Mouse (Mus musculus) naive thymus-derived CD4-positive, alpha-beta T cell, adult 2 months (primary cell): Measurements from ENCODE around the gene Pigt.
A peak's percentile ranks its signal among the peaks of the same experiment; 100 is the strongest.

Source experiments
- DNase-seq: peaks from one replicate; pipeline ENCODE4 v3.0.0-alpha.2; 2011; ENCODE audit warnings: low read depth

Pigt gene

DNA sequence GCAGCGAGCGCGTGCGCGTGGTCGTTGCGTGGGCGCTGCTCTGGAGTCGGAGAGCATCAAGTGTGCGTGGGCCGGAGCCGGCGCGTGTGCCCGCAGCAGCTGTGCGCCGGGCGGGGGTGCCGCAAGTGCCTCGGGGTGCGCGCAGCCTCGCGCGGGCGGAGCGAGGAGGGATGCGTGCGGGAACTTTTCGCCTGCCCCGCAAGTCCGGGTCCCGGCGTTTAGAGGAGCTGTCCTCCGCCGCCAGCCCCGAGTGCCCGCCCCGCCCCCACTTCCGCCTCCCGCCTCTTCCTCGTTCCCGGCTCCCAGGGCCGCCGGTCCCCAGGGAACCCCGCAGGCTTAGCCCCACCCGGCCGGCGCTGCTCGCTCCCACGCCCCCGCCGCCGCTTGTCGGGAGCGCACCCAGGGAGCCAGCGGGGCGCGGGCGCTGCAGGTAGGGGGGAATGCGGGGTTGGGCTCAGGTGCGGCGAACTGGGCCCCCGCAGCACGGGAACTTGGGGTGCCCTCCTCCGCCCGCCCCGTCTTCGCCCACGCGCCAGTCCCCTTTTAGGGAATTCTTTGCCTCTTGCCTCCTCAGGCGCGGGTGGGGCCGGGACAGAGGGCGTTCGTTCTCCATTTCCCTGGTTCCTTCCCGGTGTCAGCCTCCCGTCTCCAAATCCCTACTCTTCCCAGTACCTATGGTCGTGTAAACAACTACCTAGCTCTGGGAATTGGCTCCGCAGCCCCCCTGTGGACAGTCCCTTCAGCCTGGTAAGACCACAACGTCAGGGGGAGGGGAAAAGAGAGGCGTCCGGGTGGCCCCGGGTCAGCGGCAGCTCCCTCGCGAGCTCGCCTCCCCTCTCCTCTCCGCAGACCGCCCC is 10.8 kb upstream of the Pigt start:
- DNase-seq: peak; percentile 44

DNA sequence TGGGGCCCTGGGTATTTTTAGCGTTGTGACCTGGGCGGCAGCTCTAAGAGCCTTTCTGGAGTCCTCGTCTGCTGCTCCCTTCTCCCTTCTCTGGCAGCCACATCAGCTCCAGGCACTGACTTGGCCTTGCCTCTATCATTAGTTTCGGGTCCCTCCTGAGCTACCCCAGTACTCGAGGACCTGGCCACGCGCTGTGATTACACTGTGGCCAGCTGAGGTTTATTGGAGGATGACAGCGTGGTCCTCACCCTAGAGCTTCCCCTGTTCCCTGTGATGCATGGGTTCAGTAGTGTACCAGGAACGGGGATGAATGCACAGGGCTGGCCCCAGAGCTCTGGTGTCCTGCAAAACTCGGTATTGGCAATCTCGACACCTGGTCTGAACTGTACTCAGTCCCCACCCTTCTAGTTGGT is 10.2 kb upstream of the Pigt start:
- DNase-seq: no peak

DNA sequence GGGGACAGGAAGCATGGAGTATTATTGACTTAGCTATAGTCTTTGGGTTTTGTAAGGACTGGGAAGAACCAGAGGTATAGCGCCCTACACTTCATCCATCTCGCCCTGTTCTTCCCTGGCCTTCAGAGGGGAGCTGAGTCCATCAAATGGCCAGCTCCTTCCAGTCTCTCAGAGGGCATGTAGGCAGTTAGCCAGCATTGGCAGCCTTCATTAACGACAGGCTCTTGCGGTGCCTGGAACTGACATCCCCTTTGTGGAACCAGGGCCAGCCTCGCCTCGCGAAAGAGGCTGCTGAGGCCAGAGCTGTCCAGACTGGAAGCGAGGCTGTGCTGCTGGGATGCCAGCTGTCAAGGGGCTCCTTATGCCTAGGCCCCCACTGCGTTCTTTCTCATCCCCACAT is 9.5 kb upstream of the Pigt start:
- no peak for DNase-seq

DNA sequence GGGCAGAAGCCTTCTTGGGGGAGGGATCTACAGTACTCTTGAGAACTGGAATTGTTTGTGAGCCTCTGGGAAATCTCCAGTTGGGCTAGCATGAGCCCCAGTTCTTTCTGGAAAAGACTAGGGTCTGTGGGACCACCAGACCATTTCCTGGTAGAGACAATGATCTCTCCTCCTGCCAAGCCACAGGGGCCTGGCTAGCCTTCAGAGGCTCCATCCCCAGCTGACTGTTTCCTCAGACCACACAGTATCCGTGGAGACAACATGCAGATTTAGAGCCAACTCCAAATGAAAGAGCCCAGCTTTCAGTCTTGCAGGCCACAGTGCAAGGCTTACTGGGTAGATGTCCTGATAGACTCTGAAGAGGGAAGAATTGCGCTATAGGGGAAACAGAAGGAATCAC is 3.2 kb upstream of the Pigt start:
- no peak for DNase-seq

DNA sequence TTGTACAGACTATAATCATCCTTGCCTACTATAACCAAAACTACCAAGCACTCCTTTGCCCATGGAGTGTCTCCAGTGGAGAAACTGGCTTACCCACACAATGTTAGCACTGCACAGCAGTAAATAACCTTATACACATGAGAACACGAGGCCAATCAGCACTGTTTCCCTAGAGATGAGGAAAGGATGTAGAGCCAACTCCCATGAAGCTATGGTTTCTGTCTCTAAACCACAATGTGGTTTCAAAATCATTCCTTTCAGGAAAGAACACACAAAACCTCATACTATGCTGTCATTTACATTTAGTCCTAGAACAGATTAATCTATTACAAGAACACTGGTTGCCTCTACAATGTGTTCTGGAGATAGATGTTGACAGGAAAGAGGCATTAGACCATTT is 989 bp upstream of the Pigt start:
- DNase-seq: no peak

DNA sequence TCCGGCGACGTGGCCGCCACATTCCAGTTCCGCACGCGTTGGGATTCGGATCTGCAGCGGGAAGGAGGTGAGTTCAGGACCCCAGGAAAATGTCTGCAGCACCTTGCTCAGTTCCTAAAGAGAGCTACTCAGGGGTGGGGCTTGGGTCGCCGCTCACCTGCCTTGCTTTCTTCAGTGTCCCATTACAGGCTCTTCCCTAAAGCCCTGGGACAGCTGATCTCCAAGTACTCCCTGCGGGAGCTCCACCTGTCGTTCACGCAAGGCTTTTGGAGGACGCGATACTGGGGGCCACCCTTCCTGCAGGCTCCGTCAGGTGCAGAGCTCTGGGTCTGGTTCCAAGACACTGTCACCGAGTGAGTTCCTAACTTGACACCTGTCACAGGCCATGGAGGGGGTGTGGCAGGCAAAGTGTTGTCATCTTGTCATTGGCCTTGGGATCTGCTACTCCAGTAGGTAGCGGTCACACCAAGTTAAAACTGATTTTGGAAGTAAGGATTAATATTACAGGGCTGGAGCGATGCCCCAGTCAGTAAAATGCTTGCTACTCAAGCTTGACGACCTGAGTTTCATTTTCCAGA is 460 bp downstream of the Pigt start:
- DNase-seq: no peak

GRCm38 (mm10) chr2:164499317-164499716 is 2.0 kb downstream of the Pigt start:
- no peak for DNase-seq

DNA sequence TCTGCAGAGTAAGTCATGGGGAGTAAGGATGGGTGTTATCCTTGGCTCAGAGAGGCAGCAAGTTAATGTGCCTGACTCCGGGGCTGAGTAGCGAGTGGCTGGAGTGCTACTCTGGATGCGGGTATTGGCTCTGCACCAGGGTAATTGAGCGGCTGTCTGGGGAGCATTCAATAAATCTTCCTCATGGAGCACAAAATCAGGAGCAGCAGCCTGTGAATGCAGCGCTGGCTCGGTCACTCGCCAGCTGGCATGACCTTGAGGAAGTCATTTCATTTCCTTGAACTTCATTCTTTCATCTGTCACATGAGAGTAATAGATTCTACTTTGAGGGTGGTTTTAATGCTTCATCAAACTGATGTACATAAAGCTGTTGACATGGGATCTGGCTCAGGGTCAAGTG is 3.2 kb downstream of the Pigt start:
- DNase-seq: no peak

DNA sequence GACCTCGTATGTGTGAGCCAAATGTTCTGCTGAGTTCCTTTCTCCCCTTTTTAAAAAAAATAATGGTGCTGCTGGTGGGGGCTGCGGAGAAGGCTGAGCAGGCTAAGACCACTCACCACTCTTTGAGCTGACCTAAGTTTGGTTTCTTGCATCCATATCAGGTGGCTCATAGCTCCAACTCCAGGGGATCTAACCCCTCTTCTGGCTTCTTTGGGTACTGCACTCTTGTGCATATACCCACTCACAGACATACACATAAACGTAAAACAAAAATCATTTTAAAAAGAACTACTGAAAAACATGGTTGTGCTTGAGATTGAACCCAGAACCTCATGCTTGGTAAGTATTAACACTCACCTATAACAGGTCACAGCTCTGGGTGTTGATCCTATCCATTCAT is 7.6 kb downstream of the Pigt start:
- DNase-seq: no peak

DNA sequence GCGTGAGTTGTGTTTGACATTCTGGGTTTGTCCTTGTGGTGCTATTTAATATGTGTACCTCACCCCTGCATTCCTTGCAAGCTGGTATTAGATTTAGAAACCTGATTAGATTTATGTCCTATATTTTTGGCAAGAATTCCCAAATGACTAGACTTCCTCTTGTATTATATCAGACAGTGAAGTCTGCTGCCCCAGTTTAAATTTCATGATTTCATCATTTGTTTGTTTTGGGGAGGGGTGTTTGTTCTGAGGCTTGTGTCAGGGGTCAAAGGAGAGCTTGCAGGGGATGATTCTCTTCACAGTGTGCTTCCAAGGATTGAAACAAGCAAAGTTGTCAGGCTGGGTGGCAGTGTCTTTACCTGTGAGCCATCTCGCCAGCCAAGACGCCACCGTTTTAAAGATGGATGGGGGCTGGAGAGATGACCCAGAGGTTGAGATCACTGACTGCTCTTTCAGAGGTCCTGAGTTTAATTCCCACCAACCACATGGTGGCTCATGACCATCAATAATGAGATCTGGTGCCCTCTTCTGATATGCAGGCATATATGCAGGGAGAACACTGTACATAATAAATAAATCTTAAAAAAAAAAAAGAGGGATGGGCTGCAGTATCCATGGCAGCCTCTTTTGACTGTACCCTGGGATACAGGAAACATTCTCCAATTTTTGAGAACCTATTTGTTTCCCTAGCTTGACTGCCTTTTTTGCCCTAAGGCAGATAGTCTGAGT is 8.5 kb downstream of the Pigt start:
- no peak for DNase-seq

GRCm38 (mm10) chr2:164507811-164508210 is 10.5 kb downstream of the Pigt start:
- no peak for DNase-seq

- no peak for DNase-seq
Measured at GRCm38 (mm10) chr2:164510621-164511190, 13.4 kb downstream of the Pigt start.

DNA sequence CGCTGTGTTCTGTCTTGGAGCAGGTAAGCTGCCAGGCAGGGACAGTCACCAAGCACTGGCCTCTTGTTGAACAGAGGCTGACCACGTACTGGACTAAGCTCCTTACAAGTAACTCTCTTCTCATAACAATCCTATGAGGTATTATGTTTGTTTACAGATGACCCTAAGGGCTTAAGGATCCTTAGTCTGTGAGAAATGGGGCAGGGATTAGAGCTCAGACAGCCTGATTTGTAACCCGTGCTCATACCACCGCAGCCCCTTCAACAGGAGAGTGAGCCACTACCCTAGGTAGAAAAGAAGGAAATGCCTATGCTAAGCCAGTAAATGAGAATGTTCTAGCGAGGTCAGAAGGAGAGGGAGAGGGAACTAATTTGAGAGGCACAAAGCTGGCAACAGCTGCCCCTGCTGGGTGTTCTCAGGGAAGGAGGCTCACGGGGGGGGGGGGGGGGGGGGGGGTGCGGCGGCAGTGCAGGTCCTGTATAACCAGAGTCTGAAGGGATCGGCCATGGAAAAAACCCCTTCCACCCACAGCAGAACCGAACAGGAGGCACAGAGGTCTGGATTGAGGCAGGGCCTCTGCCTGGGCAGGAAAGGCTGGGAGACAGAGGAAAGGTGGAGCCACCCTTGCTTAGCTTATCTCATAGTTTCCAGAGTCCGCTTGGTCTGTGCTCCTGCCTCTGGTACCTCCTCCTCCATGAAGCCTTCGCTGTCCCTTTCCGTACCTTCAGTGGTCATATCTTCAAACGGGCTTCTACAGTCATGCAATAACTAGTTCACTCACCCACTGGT is 15.0 kb downstream of the Pigt start:
- no peak for DNase-seq

GRCm38 (mm10) chr2:164513389-164513788 is 16.1 kb downstream of the Pigt start:
- DNase-seq: no peak

DNA sequence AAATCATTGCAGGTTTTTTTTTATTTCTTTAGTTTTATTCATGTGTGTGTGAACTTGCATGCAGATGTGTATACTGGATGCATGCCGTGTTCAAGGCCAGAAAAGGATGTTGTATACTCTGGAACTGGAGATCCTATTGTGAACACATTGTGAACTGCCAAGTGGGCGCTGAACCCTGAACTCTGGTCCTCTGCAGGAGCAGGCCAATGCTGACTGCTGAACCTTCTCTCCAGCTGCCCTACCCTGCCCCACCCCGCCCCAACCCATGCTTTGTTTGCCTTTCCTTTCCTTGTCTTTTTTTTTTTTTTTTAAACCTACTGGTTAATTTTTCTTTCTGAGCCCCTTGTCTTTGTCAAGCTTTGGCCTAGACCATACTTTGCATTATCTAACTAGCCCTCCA is 17.6 kb downstream of the Pigt start:
- DNase-seq: no peak

DNA sequence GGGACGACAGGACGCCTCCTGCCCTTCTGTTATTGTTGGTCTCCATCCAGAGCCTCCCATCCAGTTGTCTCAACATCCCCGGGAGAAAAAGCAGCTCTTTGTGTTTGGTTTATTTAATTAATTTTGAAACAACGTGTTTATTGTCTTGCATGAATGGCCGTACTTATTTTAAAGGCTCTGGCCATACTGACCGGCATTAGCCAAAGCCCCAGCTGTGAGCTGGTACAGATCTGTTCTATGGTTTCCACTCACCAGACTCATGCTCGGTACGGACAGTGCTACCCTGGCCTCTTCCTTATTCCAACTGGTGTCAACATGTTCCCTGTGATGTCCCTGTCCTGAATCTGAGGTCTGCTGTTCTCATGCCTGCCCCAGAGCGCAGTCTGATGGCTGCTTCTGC is 18.6 kb downstream of the Pigt start:
- DNase-seq: no peak

DNA sequence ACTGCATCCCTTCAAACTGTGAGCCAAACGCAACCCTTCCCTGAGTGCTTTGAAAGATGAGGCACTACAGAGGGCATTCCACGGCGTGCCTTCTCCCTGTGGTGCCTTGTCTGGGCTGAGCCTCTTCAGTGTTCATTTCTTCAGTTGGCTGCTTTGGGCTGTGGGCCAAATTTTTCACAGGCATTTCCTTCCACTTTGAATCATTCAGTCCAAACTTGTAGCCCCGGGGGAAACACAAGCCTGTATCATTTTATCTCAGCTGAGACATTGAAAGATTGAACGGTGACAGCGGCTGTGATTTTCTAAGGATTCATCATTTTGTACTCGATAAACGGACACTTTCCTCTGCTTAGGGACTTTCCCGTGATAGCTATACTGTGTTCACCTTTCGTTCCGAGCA is 19.3 kb downstream of the Pigt start:
- DNase-seq: no peak

GRCm38 (mm10) chr2:164517485-164518221 is 20.3 kb downstream of the Pigt start:
- peak; percentile 80 for DNase-seq

GRCm38 (mm10) chr2:164518266-164519170 is 21.2 kb downstream of the Pigt start:
- no peak for DNase-seq

- DNase-seq: no peak
Measured at GRCm38 (mm10) chr2:164519171-164519526, 21.8 kb downstream of the Pigt start.
